Mouse (Mus musculus) cerebellum, adult 2 months (tissue): ENCODE data around the gene Klf2. TPM values are rescaled to one million over a fixed set of nuclear protein-coding genes. Genes with fewer than 3 reads are reported as not detected.

Experiments
- DNase-seq, 2 experiments: peaks; one replicate each; pipeline ENCODE4 v3.0.0; 2021
- H3K27ac ChIP-seq: fragments of 200-500 bp; 2 replicates; pipeline ENCODE4 v1.5.1; 2012; ENCODE audit warnings: low read length, control low read depth, inconsistent platforms; ENCODE audit not compliant: insufficient read depth
- H3K27me3 ChIP-seq: fragments of 200-500 bp; 2 replicates; pipeline ENCODE4 v1.6.1; 2012; ENCODE audit warnings: inconsistent platforms, mild to moderate bottlenecking, low read length, moderate library complexity; ENCODE audit not compliant: control insufficient read depth, insufficient read depth
- H3K4me1 ChIP-seq: fragments of 200-500 bp; 2 replicates; pipeline ENCODE4 v1.6.1; 2011; ENCODE audit warnings: low read length; ENCODE audit not compliant: control insufficient read depth, insufficient read depth
- H3K4me3 ChIP-seq: fragments of 200-500 bp; replicated peaks from 2 replicates; pipeline ENCODE3; 2011; ENCODE audit warnings: mild to moderate bottlenecking, low read depth, low read length, control low read depth; ENCODE audit not compliant: insufficient read depth
- CTCF ChIP-seq: fragments of 200-500 bp; IDR thresholded peaks from 2 replicates; pipeline ENCODE4 v1.5.1; 2011; ENCODE audit warnings: low read depth, mild to moderate bottlenecking, control low read depth, low read length, moderate library complexity, borderline replicate concordance; ENCODE audit not compliant: insufficient read depth
- POLR2A ChIP-seq: fragments of 200-500 bp; IDR thresholded peaks from 2 replicates; pipeline ENCODE4 v1.6.1; 2011; ENCODE audit warnings: low read length, control low read depth, borderline replicate concordance; ENCODE audit not compliant: insufficient read depth
- WGBS: fragments of 180-500 bp; shearing (Covaris S2); methylation state at CpG from one replicate; pipeline ENCODE4 v1.1.7; 2018; 5-methylcytosine and 5-hydroxymethylcytosine counted together
- polyA plus RNA-seq: library from polyadenylated mRNA; depleted of rRNA; stranded (reverse); fragments of >200 nt; gene quantifications from 2 replicates; pipeline ENCODE4 v1.2.3, GENCODE M21; 2012

The Klf2 gene
- polyA plus RNA-seq, 1 experiment = 6.3 TPM

GRCm38 (mm10) chr8:72308276-72308675 lies 10.6 kb upstream of the Klf2 start:
- Histone ChIP-seq H3K27me3 (no peaks in the 10 kb centered on the region), H3K4me1 (peaks cover 7% of the 10 kb centered on the region), H3K27ac (no peak overlapping the region), H3K4me3 (no peak overlapping the region)
- no peak for DNase-seq
- 52% methylated on average over 6 of the region's 6 CpGs for WGBS
- TF ChIP-seq CTCF = no peak
- no peak for TF ChIP-seq POLR2A

- peak overlapping the region; percentile 34; the same call in 1 of the 2 replicates for H3K27ac ChIP-seq
- no peaks in the 10 kb centered on the region for H3K27me3 ChIP-seq
- peaks cover 7% of the 10 kb centered on the region for H3K4me1 ChIP-seq
- WGBS = 17% methylated on average over 8 of the region's 8 CpGs
- TF ChIP-seq CTCF = no peak
- no peak for TF ChIP-seq POLR2A
- peak; percentile 83 to 88 for DNase-seq
- H3K4me3 ChIP-seq = no peak overlapping the region
Observed at GRCm38 (mm10) chr8:72310849-72311506, 7.9 kb upstream of the Klf2 start.

GRCm38 (mm10) chr8:72312926-72313518 lies 5.8 kb upstream of the Klf2 start:
- TF ChIP-seq POLR2A (no peak), CTCF (no peak)

GRCm38 (mm10) chr8:72316053-72316695 lies 2.7 kb upstream of the Klf2 start:
- no peak for TF ChIP-seq POLR2A
- no peak for TF ChIP-seq CTCF
- no peak overlapping the region for H3K4me3 ChIP-seq
- DNase-seq = no peak
- WGBS = 71% methylated on average over 10 of the region's 10 CpGs
- H3K4me1 ChIP-seq = peaks cover 5% of the 10 kb centered on the region
- H3K27ac ChIP-seq = no peak overlapping the region
- peaks cover 2% of the 10 kb centered on the region; the same call in 1 of the 2 replicates for H3K27me3 ChIP-seq

More at GRCm38 (mm10) chr8:72312926-72313518, 5.8 kb upstream of the Klf2 start:
- no peak overlapping the region for H3K4me3 ChIP-seq
- H3K4me1 ChIP-seq = peaks cover 7% of the 10 kb centered on the region
- H3K27me3 ChIP-seq = no peaks in the 10 kb centered on the region
- WGBS = 93% methylated on average over 3 of the region's 3 CpGs
- H3K27ac ChIP-seq = no peak overlapping the region
- no peak for DNase-seq

- H3K4me3 ChIP-seq = no peak overlapping the region
- no peak overlapping the region for H3K27ac ChIP-seq
- H3K4me1 ChIP-seq = no peaks in the 10 kb centered on the region; the same call in 1 of the 2 replicates
- whole genome bisulfite sequencing = 75% methylated on average over 5 of the region's 5 CpGs
- H3K27me3 ChIP-seq = peaks cover 2% of the 10 kb centered on the region; the same call in 1 of the 2 replicates
- DNase-seq = no peak
- TF ChIP-seq POLR2A = no peak
- no peak for TF ChIP-seq CTCF
Observed at GRCm38 (mm10) chr8:72317741-72318301, 1.0 kb upstream of the Klf2 start.

- peak overlapping the region; percentile 42 for H3K4me3 ChIP-seq
- no peaks in the 10 kb centered on the region for H3K4me1 ChIP-seq
- no peak for DNase-seq
- WGBS = under 1% methylated on average over 48 of the region's 48 CpGs
- TF ChIP-seq CTCF (no peak), POLR2A (no peak)
- H3K27me3 ChIP-seq = peaks cover 2% of the 10 kb centered on the region; the same call in 1 of the 2 replicates
- no peak overlapping the region for H3K27ac ChIP-seq
Observed at GRCm38 (mm10) chr8:72319397-72319796, 564 bp downstream of the Klf2 start.

GRCm38 (mm10) chr8:72319921-72320802 lies 1.3 kb downstream of the Klf2 start:
- 10% methylated on average over 55 of the region's 55 CpGs for WGBS
- H3K27ac ChIP-seq = no peak overlapping the region
- TF ChIP-seq CTCF (no peak), POLR2A (no peak)
- H3K4me3 ChIP-seq = peak overlapping the region; percentile 11
- H3K4me1 ChIP-seq = no peaks in the 10 kb centered on the region
- H3K27me3 ChIP-seq = peaks cover 2% of the 10 kb centered on the region; the same call in 1 of the 2 replicates
- no peak for DNase-seq
